Mouse (Mus musculus) embryonic fibroblast, embryonic 13.5 days (primary cell): ENCODE results near the gene Nol4l.

Source experiments
- CTCF ChIP-seq: IDR thresholded peaks from 2 replicates; pipeline ENCODE4 v1.5.1; 2011; ENCODE audit warnings: mild to moderate bottlenecking, control low read depth, low read length, moderate library complexity, borderline replicate concordance; ENCODE audit not compliant: insufficient read depth
- POLR2A ChIP-seq: IDR thresholded peaks from 2 replicates; pipeline ENCODE4 v1.6.1; 2011; ENCODE audit warnings: low read depth, mild to moderate bottlenecking, control low read depth, low read length, moderate library complexity

- TF ChIP-seq POLR2A, result no peak
- no peak for TF ChIP-seq CTCF
Observed at GRCm38 (mm10) chr2:153458022-153458441, 71.7 kb downstream of the Nol4l start.
